Mouse (Mus musculus) lung, postnatal 4 days (tissue): ENCODE results near the gene Csf1.
A peak's percentile ranks its signal among the peaks of the same experiment; 100 is the strongest.
"Not testable (repeated sequence)": the region's sequence is repeated elsewhere in the genome, so short reads cannot be mapped to it uniquely, and the experiment has no call there.

Source experiments
- DNase-seq, 2 experiments: peaks; one replicate each; pipeline ENCODE4 v3.0.0; 2021

Gene Csf1

GRCm38 (mm10) chr3:107748260-107748955 lies 11.9 kb downstream of the Csf1 start:
- no peak for DNase-seq

- DNase-seq: no peak
These were observed 14.2 kb downstream of the Csf1 start for GRCm38 (mm10) chr3:107746026-107746425.

- no peak for DNase-seq
These were observed 16.6 kb downstream of the Csf1 start for GRCm38 (mm10) chr3:107743650-107744049.

GRCm38 (mm10) chr3:107743107-107743506 lies 17.2 kb downstream of the Csf1 start:
- peak in 1 of 2 experiments; percentile 22 for DNase-seq

GRCm38 (mm10) chr3:107742071-107742710 lies 18.1 kb downstream of the Csf1 start:
- no peak for DNase-seq

- no peak for DNase-seq
These were observed 18.9 kb downstream of the Csf1 start for GRCm38 (mm10) chr3:107741387-107741786.

GRCm38 (mm10) chr3:107740578-107741207 lies 19.6 kb downstream of the Csf1 start:
- DNase-seq: peak; percentile 76 to 88

GRCm38 (mm10) chr3:107739966-107740365 lies 20.3 kb downstream of the Csf1 start:
- no peak for DNase-seq

GRCm38 (mm10) chr3:107739456-107739855 lies 20.8 kb downstream of the Csf1 start:
- no peak for DNase-seq

GRCm38 (mm10) chr3:107738620-107739019 lies 21.6 kb downstream of the Csf1 start:
- no peak for DNase-seq

- no peak for DNase-seq
These were observed 22.6 kb downstream of the Csf1 start for GRCm38 (mm10) chr3:107737609-107738190.

GRCm38 (mm10) chr3:107735620-107736019 lies 24.6 kb downstream of the Csf1 start:
- DNase-seq: not testable (repeated sequence)

GRCm38 (mm10) chr3:107733329-107733728 lies 26.9 kb downstream of the Csf1 start:
- DNase-seq: no peak

- DNase-seq: no peak
These were observed 30.0 kb downstream of the Csf1 start for GRCm38 (mm10) chr3:107730236-107730635.

- DNase-seq: no peak
These were observed 31.8 kb downstream of the Csf1 start for GRCm38 (mm10) chr3:107728509-107728908.

GRCm38 (mm10) chr3:107715971-107716370 lies 44.3 kb downstream of the Csf1 start:
- no peak for DNase-seq

- DNase-seq: no peak
These were observed 45.9 kb downstream of the Csf1 start for GRCm38 (mm10) chr3:107714276-107714933.

GRCm38 (mm10) chr3:107712081-107712480 lies 48.2 kb downstream of the Csf1 start:
- DNase-seq: no peak

- no peak for DNase-seq
These were observed 51.1 kb downstream of the Csf1 start for GRCm38 (mm10) chr3:107709156-107709555.

- DNase-seq: no peak
These were observed 53.0 kb downstream of the Csf1 start for GRCm38 (mm10) chr3:107707239-107707638.

GRCm38 (mm10) chr3:107706164-107706563 lies 54.1 kb downstream of the Csf1 start:
- peak in 1 of 2 experiments; percentile 10 for DNase-seq

GRCm38 (mm10) chr3:107704371-107704705 lies 55.9 kb downstream of the Csf1 start:
- no peak for DNase-seq
